Mouse (Mus musculus) frontal cortex, postnatal 36 days (tissue): ENCODE results near the gene Ptger1.

Source experiments
- DNase-seq, 2 experiments: peaks; one replicate each; pipeline ENCODE4 v3.0.0; 2022; ENCODE audit warnings: low spot score in 2 of 2

Gene Ptger1

DNA sequence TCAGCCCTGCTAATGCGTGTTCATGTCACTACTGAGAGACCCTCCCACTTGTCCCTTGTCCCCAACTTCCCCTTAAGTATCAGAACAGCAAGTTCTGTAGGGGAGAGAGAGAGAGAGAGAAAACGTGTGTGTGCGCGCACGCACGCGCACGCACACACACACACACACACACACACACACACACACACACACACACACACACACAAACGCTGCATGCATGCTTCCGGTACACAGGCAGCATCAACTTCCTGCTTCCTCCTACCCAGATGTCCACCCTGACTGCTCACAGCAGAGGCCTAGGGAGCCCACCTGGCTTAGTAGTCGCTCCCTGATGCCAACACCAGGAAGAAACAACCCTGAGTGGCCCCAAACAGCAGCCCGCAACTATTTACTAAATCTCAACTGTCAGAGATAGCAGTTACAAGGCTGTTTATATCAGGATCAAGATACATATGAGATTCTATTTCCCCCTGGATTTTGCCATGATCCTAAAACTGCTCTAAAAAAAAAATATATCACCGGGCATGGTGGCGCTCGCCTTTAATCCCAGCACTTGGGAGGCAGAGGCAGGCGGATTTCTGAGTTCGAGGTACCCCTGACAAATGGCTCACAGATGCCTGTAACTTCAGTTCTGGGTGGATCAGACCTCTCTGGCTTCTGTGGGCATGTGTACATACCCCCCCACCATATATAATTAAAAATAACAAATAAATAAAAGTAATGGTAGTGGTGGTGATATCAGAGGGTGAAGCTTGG, 29.1 kb downstream of the Ptger1 start:
- DNase-seq, result no peak

DNA sequence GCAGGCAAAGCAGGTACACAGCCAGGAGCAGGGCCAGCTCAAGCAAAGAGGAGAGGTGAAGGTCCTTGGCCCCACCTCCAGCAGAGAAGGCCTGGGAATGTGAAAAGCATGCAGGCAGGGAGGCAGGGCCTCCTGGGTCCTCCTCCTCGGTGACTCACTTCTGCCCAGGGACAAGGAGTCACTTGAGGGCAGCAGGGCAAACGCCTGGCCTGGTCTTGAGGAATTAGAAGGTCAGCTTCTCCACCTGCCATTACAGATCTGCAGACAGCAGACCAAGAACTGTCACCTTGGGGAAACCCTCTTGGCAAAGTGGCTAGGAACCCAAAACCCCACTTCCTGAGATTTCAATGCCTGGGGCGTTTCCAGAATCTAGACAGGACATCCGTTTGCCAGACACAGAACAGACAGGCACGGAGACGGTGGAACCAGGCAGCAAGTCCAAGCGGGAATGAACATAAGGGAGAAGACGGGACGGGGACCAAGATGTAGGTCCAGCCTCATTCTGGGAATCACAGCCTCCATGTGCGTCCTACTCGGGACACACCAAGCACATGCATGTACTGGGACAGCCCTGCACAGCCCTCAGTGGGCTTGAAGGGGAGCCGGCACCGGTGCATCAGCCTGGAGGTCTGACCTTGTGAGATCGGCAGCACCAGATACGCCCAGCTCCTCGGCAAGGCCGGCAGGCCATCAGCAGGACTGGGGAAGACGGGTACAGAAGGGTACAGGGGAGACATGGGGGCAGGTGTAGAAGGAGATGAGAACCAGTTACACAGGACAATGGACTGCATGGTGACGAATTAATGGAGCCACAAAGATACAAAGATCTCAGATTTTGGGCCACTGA, 31.1 kb downstream of the Ptger1 start:
- DNase-seq, result no peak

DNA sequence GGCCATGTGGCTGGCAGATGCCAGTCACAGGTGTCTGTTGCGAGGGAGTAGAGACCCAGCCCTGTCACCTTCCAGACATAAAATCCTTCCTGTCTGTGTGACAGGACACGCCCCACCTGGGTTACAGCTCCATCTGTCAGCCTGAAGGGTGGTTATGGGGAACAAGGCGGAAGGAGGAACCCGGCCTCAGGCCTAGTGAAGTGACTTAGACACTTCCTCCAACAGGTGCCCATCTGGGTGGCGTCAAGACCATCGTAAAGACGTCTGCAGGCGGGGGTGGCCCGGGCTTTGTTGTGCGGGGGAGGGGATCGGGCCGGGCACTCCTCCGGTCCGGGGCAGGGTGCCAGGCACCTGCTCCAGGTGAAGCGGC, 31.8 kb downstream of the Ptger1 start:
- DNase-seq, result peak in 1 of 2 experiments; percentile 48

DNA sequence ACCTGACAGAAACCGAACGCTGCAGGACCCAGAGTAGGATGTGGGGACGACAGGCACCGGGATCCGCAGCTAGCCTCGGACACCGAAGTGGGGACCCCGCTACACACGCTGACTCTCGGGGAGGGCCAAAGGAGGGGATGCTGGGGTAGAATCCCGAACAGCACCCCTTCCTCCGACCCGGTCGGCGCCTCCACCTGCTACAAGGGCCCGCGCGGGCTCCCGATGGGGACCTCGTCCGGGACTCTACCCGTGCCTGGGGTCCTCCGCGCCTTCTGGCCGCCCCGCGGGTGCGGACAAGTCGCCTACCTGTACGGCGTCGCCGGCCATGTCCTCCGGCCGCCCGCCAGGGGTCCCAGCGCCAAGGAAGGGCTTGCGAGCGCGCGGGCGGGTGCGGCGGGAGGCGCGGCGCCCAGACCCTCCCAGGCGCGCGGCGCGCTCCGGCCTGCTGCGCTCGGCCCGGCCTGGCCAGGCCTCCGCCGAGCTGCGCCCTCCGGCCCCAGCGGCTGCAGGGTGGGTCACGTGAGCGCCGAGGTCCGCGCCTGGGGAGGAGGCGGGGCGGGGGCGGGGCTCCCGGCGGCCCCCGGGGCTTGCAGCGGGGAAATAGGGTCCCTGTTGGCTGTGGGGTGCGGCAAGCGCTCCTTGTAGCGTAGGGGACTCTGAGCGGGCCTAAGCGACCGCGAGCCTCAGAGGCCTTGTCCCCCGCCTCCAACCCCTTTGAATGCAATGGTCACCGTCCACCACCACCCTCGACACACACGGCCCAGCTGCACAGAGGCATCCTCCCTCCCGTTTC, 32.4 kb downstream of the Ptger1 start, which contains the start of gene Pkn1:
Pkn1 (minus strand) TSS at position 519 of the 793 bp plus-strand sequence.
- peak in 1 of 2 experiments; percentile 56 for DNase-seq

DNA sequence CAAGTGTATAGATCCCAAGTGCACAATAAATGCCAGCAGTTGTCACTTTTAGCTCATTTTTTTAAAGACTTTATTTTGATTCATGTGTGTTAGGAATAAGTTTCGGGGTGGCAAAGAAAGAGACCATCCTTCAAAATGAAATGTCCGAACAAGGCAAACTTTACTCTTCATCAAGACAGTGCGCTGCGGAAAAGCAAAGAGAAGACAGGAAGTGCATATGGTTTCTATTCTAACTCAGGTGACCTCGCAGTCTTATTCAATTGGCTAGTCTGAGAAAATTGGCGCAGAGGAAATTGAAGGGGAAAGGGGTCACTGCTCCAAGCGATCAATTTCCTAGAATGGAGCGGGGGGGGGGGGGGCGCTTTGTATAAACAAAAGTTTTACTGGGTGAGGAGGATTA, 33.1 kb downstream of the Ptger1 start:
- DNase-seq, result no peak

DNA sequence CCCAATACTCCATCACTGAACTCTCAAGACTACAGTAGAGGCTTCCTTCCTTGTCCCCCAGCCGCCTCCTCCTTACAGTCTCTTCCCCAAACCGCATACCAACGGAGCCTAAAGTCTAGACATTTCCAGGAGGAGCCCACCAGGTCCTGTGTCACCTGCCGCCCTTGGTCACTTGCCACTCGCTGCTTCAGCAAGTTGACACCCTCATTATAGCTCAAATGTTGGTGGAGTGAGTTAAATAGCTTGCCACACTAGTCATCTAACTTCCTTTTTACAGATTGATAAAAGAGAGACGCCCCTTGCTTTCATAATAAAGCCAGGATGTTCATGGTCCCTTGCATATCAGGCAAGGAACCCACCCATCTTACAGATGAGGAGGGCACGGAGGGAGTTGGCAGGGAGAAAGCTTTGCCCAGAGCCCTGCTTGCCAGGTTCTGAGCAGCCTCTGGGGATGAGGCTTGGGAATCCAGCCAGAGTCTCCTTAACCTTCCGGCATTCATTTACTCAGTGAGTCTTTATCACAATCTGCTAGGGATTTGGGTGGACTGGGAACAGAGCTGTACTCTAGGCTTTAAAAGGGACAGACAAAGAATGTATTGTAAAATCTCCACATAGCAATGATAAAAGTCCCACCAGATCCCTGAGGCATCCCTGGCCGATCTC, 34.1 kb downstream of the Ptger1 start:
- DNase-seq, result no peak

DNA sequence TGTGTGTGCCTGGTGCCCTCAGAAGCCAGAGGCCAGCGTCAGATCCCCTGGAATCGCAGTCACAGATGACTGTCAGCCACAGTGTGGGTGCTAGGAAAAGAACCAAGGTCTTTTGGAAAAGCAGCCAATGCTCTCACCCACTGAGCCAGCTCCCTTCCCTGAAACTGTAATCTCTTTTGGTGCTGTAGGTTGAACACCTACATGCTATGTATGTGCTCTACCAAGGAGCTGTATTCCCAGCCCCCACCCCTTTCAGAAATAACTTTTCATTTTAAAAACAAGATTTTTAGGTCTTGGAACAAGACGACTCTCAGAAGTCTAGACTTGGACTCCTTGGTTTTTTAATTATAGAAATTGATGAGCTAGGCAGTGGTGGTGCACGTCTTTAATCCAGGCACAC, 36.9 kb downstream of the Ptger1 start:
- no peak for DNase-seq

DNA sequence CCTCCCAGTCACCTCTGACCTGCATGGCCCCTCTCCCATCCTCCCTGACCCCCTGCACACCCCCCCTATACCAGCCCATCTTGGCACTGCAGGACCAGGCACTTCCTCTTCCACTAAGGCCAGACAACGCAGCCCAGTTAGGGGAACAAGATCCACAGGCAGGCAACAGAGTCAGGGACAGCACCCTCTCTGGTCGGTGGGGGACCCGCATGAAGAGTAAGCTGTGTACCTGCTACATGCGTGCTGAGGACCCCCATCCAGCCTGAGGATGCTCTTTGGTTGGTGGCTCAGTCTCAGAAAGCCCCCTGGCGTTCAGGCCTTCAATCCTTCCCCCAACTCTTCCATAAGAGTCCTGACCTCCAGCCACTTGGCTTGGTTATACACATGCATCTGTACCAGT, 39.9 kb downstream of the Ptger1 start:
- DNase-seq, result no peak

DNA sequence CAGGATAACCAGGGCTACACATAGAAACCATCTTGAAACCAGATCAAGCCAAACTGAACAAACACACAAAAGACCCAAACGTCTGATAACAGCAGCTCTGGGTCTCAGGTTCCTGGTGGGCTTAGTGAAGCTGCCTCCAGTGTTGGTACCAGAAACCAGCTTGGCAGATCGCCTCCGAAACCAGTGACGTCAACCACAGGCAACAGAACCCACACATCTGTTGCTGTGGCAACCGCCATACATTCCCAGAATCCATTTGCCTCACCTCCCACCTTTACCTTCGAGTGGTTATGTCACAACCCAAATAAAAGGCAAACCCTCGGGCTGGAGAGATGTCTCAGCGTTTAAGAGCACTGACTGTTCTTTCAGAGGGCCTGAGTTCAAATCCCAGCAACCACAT, 41.1 kb downstream of the Ptger1 start:
- peak; percentile 54 to 67 for DNase-seq

DNA sequence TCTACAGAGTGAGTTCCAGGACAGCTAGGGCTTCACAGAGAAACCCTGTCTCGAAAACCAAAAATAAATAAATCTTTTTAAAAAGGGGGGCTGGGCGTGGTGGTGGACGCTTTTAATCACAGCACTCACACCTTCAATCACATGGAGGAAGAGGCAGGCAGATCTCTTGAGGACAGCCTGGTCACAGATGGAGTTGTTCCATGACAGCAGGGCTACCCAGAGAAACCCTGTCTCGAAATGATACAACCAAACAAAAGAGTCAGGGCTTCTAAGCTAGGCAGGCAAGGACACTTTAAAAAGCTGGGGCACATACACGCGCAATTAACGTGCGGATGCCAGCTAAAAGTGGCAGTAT, 48.2 kb downstream of the Ptger1 start:
- DNase-seq, result no peak

DNA sequence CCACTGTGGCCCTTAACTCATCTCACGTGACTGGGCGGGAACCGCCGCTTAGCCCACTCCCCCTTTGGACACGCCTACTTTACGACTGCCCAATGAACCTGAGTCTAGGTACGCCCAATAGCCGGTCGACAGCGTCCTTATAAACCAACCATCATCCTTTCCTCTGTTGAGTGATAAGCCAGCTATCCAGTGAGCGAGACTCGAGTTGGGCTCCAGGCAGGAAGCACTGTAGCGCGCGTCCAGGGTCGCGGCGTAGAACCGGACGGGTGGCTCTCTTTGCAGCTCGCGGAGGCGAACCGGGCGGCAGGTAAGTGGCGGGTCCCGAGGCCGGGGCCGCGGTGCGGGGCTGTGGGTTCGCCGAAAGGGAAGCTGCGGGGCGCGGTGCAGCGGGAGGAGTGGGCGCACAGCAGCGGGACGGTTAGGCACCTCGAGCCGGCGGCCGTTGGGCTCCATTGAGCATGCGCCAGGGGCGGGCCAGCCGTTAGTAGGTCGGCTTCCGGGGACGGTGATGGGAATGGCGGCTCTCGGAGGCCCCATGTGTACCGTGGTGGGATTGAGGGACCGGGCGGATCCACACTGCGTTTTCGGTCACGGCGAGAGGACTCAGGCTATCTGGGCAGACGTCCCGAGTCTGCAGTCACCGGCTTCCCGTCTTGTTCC, 48.7 kb downstream of the Ptger1 start, which contains the start of gene Ddx39:
Ddx39 (plus strand) TSS at position 147 of the 660 bp plus-strand sequence.
- DNase-seq, result peak; percentile 97 to 98

DNA sequence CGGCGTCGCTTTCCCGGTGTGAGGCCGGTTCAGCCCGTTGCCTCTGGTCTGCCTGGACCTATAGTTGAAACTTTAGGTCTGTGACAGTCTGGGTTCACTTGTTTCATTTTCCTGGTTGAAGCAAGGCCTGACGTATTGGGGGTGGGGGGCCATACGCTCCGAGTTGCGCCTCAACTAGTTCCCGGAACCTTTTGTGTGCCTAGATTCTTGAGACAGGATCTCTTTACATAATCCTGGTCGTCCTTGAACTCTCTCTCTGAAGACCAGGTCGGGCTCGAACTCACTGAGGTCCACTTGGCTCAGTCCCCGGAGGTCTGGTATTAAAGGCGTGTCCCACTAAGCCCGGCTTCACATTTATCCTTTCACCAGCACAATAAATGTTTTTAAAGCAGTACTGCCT, 49.3 kb downstream of the Ptger1 start:
- no peak for DNase-seq

DNA sequence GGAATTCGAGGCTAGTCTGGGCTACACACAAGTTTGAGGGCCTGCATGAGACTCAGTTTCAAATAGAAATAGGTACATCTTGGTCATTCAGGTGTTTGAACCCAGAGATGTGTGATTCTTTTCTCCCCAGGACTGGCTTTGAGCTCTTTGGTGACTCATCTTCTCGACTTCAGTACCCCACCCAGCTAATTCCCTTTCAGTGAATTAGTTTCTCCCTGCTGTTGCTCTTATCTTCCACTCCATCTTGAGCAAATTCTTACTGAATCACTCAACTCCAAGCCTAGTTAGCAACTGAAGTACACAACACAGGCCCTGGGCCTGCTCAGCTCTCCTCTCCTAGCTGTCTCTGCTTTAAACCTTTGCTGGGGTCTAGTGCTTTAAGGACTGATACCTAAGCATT, 50.1 kb downstream of the Ptger1 start:
- DNase-seq, result no peak

DNA sequence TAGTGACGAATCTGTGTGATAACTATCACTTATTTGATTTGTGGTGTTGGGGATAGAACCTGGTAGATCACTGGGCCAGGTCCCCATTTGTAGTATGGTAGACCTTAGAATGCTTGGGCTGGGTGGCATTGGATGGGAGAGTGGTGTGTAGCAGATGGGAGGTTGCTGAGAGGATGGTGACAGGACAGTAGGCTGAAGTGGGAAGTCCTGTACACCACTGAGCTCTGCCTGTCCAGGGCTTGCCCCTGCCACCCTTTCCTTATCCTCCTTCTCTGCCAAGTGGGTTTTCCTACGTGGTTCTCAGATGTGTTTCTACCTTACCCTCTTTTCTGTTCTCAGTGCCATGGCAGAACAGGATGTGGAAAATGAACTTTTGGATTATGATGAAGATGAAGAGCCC, 52.6 kb downstream of the Ptger1 start:
- DNase-seq, result no peak

DNA sequence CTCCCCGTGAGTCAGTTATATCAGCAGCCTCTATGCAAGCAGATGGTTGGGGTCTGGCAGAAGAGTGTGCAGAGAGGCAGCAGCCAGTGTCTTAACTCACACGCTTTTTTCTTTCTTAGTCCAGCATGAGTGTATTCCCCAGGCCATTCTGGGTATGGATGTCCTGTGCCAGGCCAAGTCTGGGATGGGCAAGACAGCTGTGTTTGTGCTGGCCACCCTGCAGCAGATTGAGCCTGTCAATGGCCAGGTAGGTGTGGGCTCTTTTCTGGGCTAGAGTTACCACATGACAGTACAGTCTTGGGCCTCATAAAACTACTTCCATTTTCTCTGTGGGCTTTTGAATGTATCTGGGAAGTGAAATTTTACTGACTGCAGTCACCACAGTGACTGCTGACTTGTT, 53.2 kb downstream of the Ptger1 start:
- DNase-seq, result no peak

DNA sequence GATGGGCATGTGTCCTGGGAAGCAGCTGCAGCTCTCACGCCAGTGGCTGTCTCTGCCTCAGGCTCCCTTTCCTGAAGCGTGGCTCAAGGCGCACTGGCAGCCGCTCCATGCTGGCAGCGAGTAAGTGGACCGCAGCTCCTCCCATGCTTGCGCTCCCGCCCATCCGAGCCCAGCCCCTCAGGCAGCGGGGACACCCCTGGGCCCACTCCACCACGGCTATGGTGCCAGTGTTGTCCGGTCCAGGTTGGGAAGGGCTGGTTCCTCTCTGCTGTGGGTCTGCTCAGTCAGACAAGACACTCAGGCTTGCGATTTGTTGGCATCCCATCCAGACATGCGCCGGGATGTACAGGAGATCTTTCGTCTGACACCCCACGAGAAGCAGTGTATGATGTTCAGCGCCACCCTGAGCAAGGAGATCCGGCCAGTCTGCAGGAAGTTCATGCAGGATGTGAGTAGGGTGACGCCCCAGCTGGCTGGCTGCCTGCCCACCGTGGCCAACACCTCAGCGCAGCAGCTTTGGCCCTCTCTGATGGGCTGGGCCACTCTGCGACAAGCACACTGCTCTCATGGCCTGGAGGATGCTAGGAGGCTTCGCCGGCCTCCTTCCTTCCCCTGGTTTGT, 55.0 kb downstream of the Ptger1 start:
- DNase-seq, result no peak
